ENCODE assay signal across 25 mouse cellular contexts in the genomic region with DNA sequence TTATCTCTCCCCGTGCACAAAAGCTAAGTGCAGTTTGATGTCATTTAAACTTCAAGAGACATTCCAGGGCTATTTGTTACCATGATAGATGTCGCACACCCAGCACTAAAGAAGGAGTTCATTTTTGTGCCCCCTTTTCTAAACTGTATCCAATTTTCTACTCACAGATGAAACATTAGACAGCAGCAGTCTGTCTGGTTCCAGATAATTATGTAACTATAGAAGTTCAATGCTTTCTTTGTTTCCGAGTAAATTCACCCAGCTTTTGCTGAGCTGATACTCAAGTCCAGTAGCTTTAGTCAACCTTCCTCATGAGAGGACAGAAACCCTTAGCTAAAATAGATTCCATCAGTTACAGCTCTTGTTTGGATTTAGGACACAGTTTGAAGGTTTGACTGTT. TPM values are rescaled to one million over a fixed set of nuclear protein-coding genes. Genes with fewer than 3 reads are reported as not detected.
DNase-seq lines count a peak whose midpoint lies in the region; ATAC-seq and TF ChIP-seq lines count a peak whose summit lies in the region.
"Had no signal": no experiment of that assay in that cellular context is flagged by ENCODE, and none has a peak within 500 bp of the region (broad histone marks: within the 10 kb centered on the region; RNA-seq: fewer than 3 reads in every experiment).

No protein-coding gene starts in this region.

- no peak for TF ChIP-seq CTCF in heart, adult 2 months (IDR thresholded peaks at IDR 0.05)
- TF ChIP-seq CTCF in lung, embryonic 14.5 days (IDR thresholded peaks at IDR 0.05; ENCODE audit: low read depth) = no peak
- no peak for TF ChIP-seq CTCF in liver, postnatal 0 days (IDR thresholded peaks at IDR 0.05; ENCODE audit: low read depth)

- no peaks in the 10 kb centered on the region for H3K79me2 ChIP-seq in heart, adult 2 months (replicated peaks; ENCODE audit: control insufficient read depth, insufficient read depth, low read length)

- H3K27ac ChIP-seq in heart, adult 2 months = peak overlapping the region; percentile 17
- H3K27ac ChIP-seq in lung, embryonic 14.5 days (ENCODE audit: low read depth) = peak overlapping the region; percentile 71
- H3K27ac ChIP-seq in embryonic facial prominence, embryonic 10.5 days (replicated peaks) = peak overlapping the region; percentile 48
- H3K27ac ChIP-seq in stomach, embryonic 15.5 days = peak overlapping the region; percentile 26; the same call in 1 of the 2 replicates
- H3K27ac ChIP-seq in liver, postnatal 0 days (ENCODE audit: low read depth) = no peak overlapping the region
- H3K27ac ChIP-seq: hindbrain, embryonic 14.5 days; liver, embryonic 14.5 days had no signal

- WGBS in heart, adult 2 months = 28% methylated on average over 3 of the region's 3 CpGs
- WGBS in lung, embryonic 14.5 days = 11% methylated on average over 3 of the region's 3 CpGs
- 39% methylated on average over 3 of the region's 3 CpGs for whole genome bisulfite sequencing in embryonic facial prominence, embryonic 10.5 days
- 20% methylated on average over 3 of the region's 3 CpGs for WGBS in stomach, embryonic 15.5 days
- 41% methylated on average over 3 of the region's 3 CpGs for WGBS in liver, postnatal 0 days (ENCODE audit: insufficient replicate concordance)

- no peak overlapping the region for H3K4me3 ChIP-seq in heart, adult 2 months
- H3K4me3 ChIP-seq in lung, embryonic 14.5 days (ENCODE audit: low read depth, low read length) = no peak overlapping the region
- H3K4me3 ChIP-seq in embryonic facial prominence, embryonic 10.5 days = no peak overlapping the region
- no peak overlapping the region for H3K4me3 ChIP-seq in stomach, embryonic 15.5 days (replicated peaks)
- H3K4me3 ChIP-seq in liver, postnatal 0 days (ENCODE audit: low read depth, low read length) = no peak overlapping the region

- TF ChIP-seq EP300 in heart, adult 2 months (IDR thresholded peaks at IDR 0.05; ENCODE audit: insufficient read depth, low read depth, low read length) = no peak
- no peak for TF ChIP-seq EP300 in liver, postnatal 0 days (IDR thresholded peaks at IDR 0.05; ENCODE audit: low read depth)

- H3K27me3 ChIP-seq in heart, adult 2 months (ENCODE audit: control insufficient read depth, insufficient read depth, low read length) = no peaks in the 10 kb centered on the region
- no peaks in the 10 kb centered on the region for H3K27me3 ChIP-seq in lung, embryonic 14.5 days (ENCODE audit: insufficient read depth, low read length)
- H3K27me3 ChIP-seq in embryonic facial prominence, embryonic 10.5 days (replicated peaks; ENCODE audit: low read depth, poor library complexity, severe bottlenecking) = no peaks in the 10 kb centered on the region
- H3K27me3 ChIP-seq in stomach, embryonic 15.5 days (replicated peaks) = no peaks in the 10 kb centered on the region
- no peaks in the 10 kb centered on the region for H3K27me3 ChIP-seq in liver, postnatal 0 days (ENCODE audit: insufficient read depth, low read length)

- ATAC-seq in lung, embryonic 14.5 days (ENCODE audit: insufficient read depth) = no peak
- ATAC-seq in stomach, embryonic 15.5 days (ENCODE audit: insufficient read depth, low FRiP score, low read depth) = no peak
- ATAC-seq in liver, postnatal 0 days = no peak
- ATAC-seq: CD4-positive, CD25-positive, alpha-beta regulatory T cell, adult 4 months; forebrain, embryonic 16.5 days had no signal

- no peak overlapping the region for H3K4me2 ChIP-seq in lung, embryonic 14.5 days
- no peak overlapping the region for H3K4me2 ChIP-seq in stomach, embryonic 15.5 days
- no peak overlapping the region for H3K4me2 ChIP-seq in liver, postnatal 0 days (ENCODE audit: low read depth, low read length)
- H3K4me2 ChIP-seq: hindbrain, embryonic 14.5 days; midbrain, embryonic 11.5 days had no signal

- no peak overlapping the region for H3K9ac ChIP-seq in heart, adult 2 months (ENCODE audit: low read depth, low read length)
- no peak overlapping the region for H3K9ac ChIP-seq in lung, embryonic 14.5 days
- no peak overlapping the region for H3K9ac ChIP-seq in stomach, embryonic 15.5 days
- no peak overlapping the region for H3K9ac ChIP-seq in liver, postnatal 0 days (replicated peaks)
- H3K9ac ChIP-seq: hindbrain, embryonic 14.5 days; liver, embryonic 14.5 days had no signal

- intact Hi-C loops in heart, adult 2 months (cut with DNase I) = no loop called here
- intact Hi-C loops in heart, postnatal 10 days (cut with DNase I) = no loop called here

- no peak for DNase-seq in heart, adult 2 months
- no peak for DNase-seq in heart, postnatal 10 days
- DNase-seq in lung, embryonic 14.5 days = peak; percentile 50
- DNase-seq in lung, adult 18-20 months = no peak
- DNase-seq in embryonic facial prominence, embryonic 10.5 days (ENCODE audit: low spot score) = no peak
- no peak for DNase-seq in cerebellum, postnatal 36 days
- DNase-seq in liver, postnatal 0 days = no peak
- DNase-seq: adrenal gland, postnatal 36 days; cerebellum, adult 18-20 months; cerebellum, postnatal 25 days; kidney, postnatal 4 days; layer of hippocampus, postnatal 36 days; lung, postnatal 4 days; thymus, adult 18-20 months; thymus, postnatal 4 days had no signal

- no peaks in the 10 kb centered on the region for H3K9me3 ChIP-seq in lung, embryonic 14.5 days (ENCODE audit: low read depth, low read length)
- H3K9me3 ChIP-seq in embryonic facial prominence, embryonic 10.5 days = no peaks in the 10 kb centered on the region
- H3K9me3 ChIP-seq in stomach, embryonic 15.5 days = no peaks in the 10 kb centered on the region
- no peaks in the 10 kb centered on the region for H3K9me3 ChIP-seq in liver, postnatal 0 days (ENCODE audit: low read length)

- TF ChIP-seq POLR2A in heart, adult 2 months (IDR thresholded peaks at IDR 0.05; ENCODE audit: insufficient read depth, low read depth, low read length) = no peak

- no peaks in the 10 kb centered on the region for H3K36me3 ChIP-seq in heart, adult 2 months (ENCODE audit: control insufficient read depth, insufficient read depth, low read length)
- H3K36me3 ChIP-seq in lung, embryonic 14.5 days (ENCODE audit: insufficient read depth) = no peaks in the 10 kb centered on the region
- no peaks in the 10 kb centered on the region for H3K36me3 ChIP-seq in embryonic facial prominence, embryonic 10.5 days (replicated peaks)
- H3K36me3 ChIP-seq in stomach, embryonic 15.5 days = no peaks in the 10 kb centered on the region
- no peaks in the 10 kb centered on the region for H3K36me3 ChIP-seq in liver, postnatal 0 days (replicated peaks; ENCODE audit: insufficient read depth, low read length)

- H3K4me1 ChIP-seq in heart, adult 2 months (ENCODE audit: control insufficient read depth, insufficient read depth, low read length) = no peaks in the 10 kb centered on the region
- no peaks in the 10 kb centered on the region; the same call in 1 of the 2 replicates for H3K4me1 ChIP-seq in lung, embryonic 14.5 days (ENCODE audit: insufficient read depth)
- peaks cover 14% of the 10 kb centered on the region; the same call in 1 of the 2 replicates for H3K4me1 ChIP-seq in embryonic facial prominence, embryonic 10.5 days
- peaks cover 4% of the 10 kb centered on the region; the same call in 1 of the 2 replicates for H3K4me1 ChIP-seq in stomach, embryonic 15.5 days
- H3K4me1 ChIP-seq in liver, postnatal 0 days (ENCODE audit: insufficient read depth) = no peaks in the 10 kb centered on the region

RNA-seq across cellular contexts. Expression of a gene that starts 19.2 kb away (rescaled TPM):
- 10 to 100 TPM; 30.9 to 58.8 TPM for total RNA-seq in heart, adult 2 months (2021)
- polyA plus RNA-seq in heart, adult 2 months (2012; rRNA removed) = 39.7 and 136 TPM in 2 replicates
- total RNA-seq in heart, postnatal 10 days (2021) = 100 to 1,000 TPM; 137 to 148 TPM
- 41.8 and 50.1 TPM in 2 replicates for polyA plus RNA-seq in lung, embryonic 14.5 days (2014; fragmentation: Nextera tagmentation; extraction: Ambion mirVana)
- 18.8 and 33.3 TPM in 2 replicates for polyA plus RNA-seq in embryonic facial prominence, embryonic 10.5 days (2016; fragmentation: Nextera tagmentation; extraction: Ambion mirVana)
- polyA plus RNA-seq in stomach, embryonic 15.5 days (2015; fragmentation: Nextera tagmentation; extraction: Ambion mirVana) = 233 and 255 TPM in 2 replicates
- 19.5 and 22.0 TPM in 2 replicates for polyA plus RNA-seq in liver, postnatal 0 days (2015; fragmentation: Nextera tagmentation; extraction: Ambion mirVana)
- total RNA-seq: ES-E14 had no signal
- polyA plus RNA-seq: CD4-positive, CD25-positive, alpha-beta regulatory T cell, adult 4 months had no signal

RNA-seq across cellular contexts. Expression of a gene that starts 22.5 kb away (rescaled TPM):
- not detected for total RNA-seq in heart, adult 2 months (2021)
- polyA plus RNA-seq in heart, adult 2 months (2012; rRNA removed) = 0.14 and 0.15 TPM in 2 replicates
- total RNA-seq in heart, postnatal 10 days (2021) = not detected
- polyA plus RNA-seq in lung, embryonic 14.5 days (2014; fragmentation: Nextera tagmentation; extraction: Ambion mirVana) = 0.11 TPM in 1 of 2 replicates, not detected in the other
- polyA plus RNA-seq in embryonic facial prominence, embryonic 10.5 days (2016; fragmentation: Nextera tagmentation; extraction: Ambion mirVana) = 0.20 and 0.34 TPM in 2 replicates
- polyA plus RNA-seq in stomach, embryonic 15.5 days (2015; fragmentation: Nextera tagmentation; extraction: Ambion mirVana) = 1.2 and 1.3 TPM in 2 replicates
- not detected in 2 replicates for polyA plus RNA-seq in liver, postnatal 0 days (2015; fragmentation: Nextera tagmentation; extraction: Ambion mirVana)
- total RNA-seq: adrenal gland, postnatal 36 days; ES-E14; left cerebral cortex, postnatal 14 days had no signal
- polyA plus RNA-seq: CD4-positive, CD25-positive, alpha-beta regulatory T cell, adult 4 months; forebrain, embryonic 16.5 days; gonadal fat pad, adult 2 months; hindbrain, embryonic 14.5 days; liver, embryonic 14.5 days had no signal

RNA-seq across cellular contexts. Expression of a gene that starts 59.7 kb away (rescaled TPM):
- under 1 TPM; 0.42 to 0.61 TPM for total RNA-seq in heart, adult 2 months (2021)
- 0.70 and 1.9 TPM in 2 replicates for polyA plus RNA-seq in heart, adult 2 months (2012; rRNA removed)
- under 1 TPM; 0.29 to 0.45 TPM for total RNA-seq in heart, postnatal 10 days (2021)
- 1.7 and 1.9 TPM in 2 replicates for polyA plus RNA-seq in lung, embryonic 14.5 days (2014; fragmentation: Nextera tagmentation; extraction: Ambion mirVana)
- 0.19 and 0.30 TPM in 2 replicates for polyA plus RNA-seq in embryonic facial prominence, embryonic 10.5 days (2016; fragmentation: Nextera tagmentation; extraction: Ambion mirVana)
- polyA plus RNA-seq in stomach, embryonic 15.5 days (2015; fragmentation: Nextera tagmentation; extraction: Ambion mirVana) = 1.1 and 1.2 TPM in 2 replicates
- polyA plus RNA-seq in liver, postnatal 0 days (2015; fragmentation: Nextera tagmentation; extraction: Ambion mirVana) = not detected in 2 replicates
- total RNA-seq: ES-E14; layer of hippocampus, postnatal 36 days had no signal
- polyA plus RNA-seq: CD4-positive, CD25-positive, alpha-beta regulatory T cell, adult 4 months; kidney, embryonic 14.5 days; liver, embryonic 14.5 days had no signal
